Comparison of ENCODE assay signal across 9 mouse cellular contexts in genomic region chr12:25415232-25415631, GRCm38 (mm10).
DNase-seq lines count a peak whose midpoint lies in the region; ATAC-seq and TF ChIP-seq lines count a peak whose summit lies in the region.
"Had no signal": no experiment of that assay in that cellular context is flagged by ENCODE, and none has a peak within 500 bp of the region (broad histone marks: within the 10 kb centered on the region; RNA-seq: fewer than 3 reads in every experiment).

No protein-coding gene starts in this region.

- H3K36me3 ChIP-seq in midbrain, embryonic 11.5 days (ENCODE audit: control insufficient read depth, insufficient read depth, low read length) = no peaks in the 10 kb centered on the region
- H3K36me3 ChIP-seq in midbrain, embryonic 13.5 days = no peaks in the 10 kb centered on the region
- H3K36me3 ChIP-seq in heart, adult 2 months (ENCODE audit: control insufficient read depth, insufficient read depth, low read length) = no peaks in the 10 kb centered on the region
- H3K36me3 ChIP-seq in thymus, adult 2 months (ENCODE audit: control insufficient read depth, insufficient read depth, low read length) = no peaks in the 10 kb centered on the region
- H3K36me3 ChIP-seq: limb, embryonic 12.5 days had no signal

- intact Hi-C loops in heart, adult 2 months (cut with DNase I) = no loop called here

- no peaks in the 10 kb centered on the region for H3K79me2 ChIP-seq in heart, adult 2 months (replicated peaks; ENCODE audit: control insufficient read depth, insufficient read depth, low read length)

- DNase-seq in midbrain, embryonic 11.5 days (ENCODE audit: low spot score, missing footprints) = peak; percentile 89
- peak; percentile 34 for DNase-seq in ZHBTc4 (ENCODE audit: low read depth, low spot score)
- peak; percentile 21 to 27 for DNase-seq in heart, adult 2 months
- DNase-seq in lung, adult 2 months = peak; percentile 29
- DNase-seq in thymus, adult 2 months = peak; percentile 59
- no peak for DNase-seq in Muller cell, postnatal 12 days (ENCODE audit: inconsistent ontology term)
- DNase-seq in right cerebral cortex, adult 2 months (ENCODE audit: low spot score in 2 of 2) = no peak

- no peak overlapping the region for H3K4me3 ChIP-seq in midbrain, embryonic 11.5 days (ENCODE audit: low read depth, low read length)
- H3K4me3 ChIP-seq in midbrain, embryonic 13.5 days (replicated peaks) = no peak overlapping the region
- H3K4me3 ChIP-seq in heart, adult 2 months = no peak overlapping the region
- no peak overlapping the region for H3K4me3 ChIP-seq in lung, adult 2 months (replicated peaks; ENCODE audit: extremely low read depth, low read depth, low read length)
- no peak overlapping the region for H3K4me3 ChIP-seq in thymus, adult 2 months (ENCODE audit: control insufficient read depth, insufficient read depth, low read length)
- H3K4me3 ChIP-seq: limb, embryonic 12.5 days had no signal

- H3K27ac ChIP-seq in midbrain, embryonic 11.5 days (ENCODE audit: low read depth, low read length) = no peak overlapping the region
- H3K27ac ChIP-seq in midbrain, embryonic 13.5 days = no peak overlapping the region
- H3K27ac ChIP-seq in heart, adult 2 months = no peak overlapping the region
- H3K27ac ChIP-seq in thymus, adult 2 months (ENCODE audit: control insufficient read depth, insufficient read depth, low read length) = no peak overlapping the region
- H3K27ac ChIP-seq: limb, embryonic 12.5 days had no signal

- peak; percentile 63 for TF ChIP-seq CTCF in heart, adult 2 months (IDR thresholded peaks at IDR 0.05)
- TF ChIP-seq CTCF in lung, adult 2 months (IDR thresholded peaks at IDR 0.05; ENCODE audit: insufficient read depth, low read length) = peak; percentile 60
- TF ChIP-seq CTCF in thymus, adult 2 months (IDR thresholded peaks at IDR 0.05; ENCODE audit: borderline replicate concordance, control insufficient read depth, extremely low read depth, insufficient read depth, low read length, poor library complexity) = no peak

- WGBS in midbrain, embryonic 11.5 days = 21% methylated on average over 2 of the region's 2 CpGs
- 31% methylated on average over 2 of the region's 2 CpGs for WGBS in midbrain, embryonic 13.5 days
- 42% methylated on average over 2 of the region's 2 CpGs for WGBS in heart, adult 2 months
- WGBS in lung, adult 2 months = 40% methylated on average over 2 of the region's 2 CpGs
- WGBS in thymus, adult 2 months = 58% methylated on average over 2 of the region's 2 CpGs

- H3K4me2 ChIP-seq in midbrain, embryonic 11.5 days = no peak overlapping the region
- no peak overlapping the region for H3K4me2 ChIP-seq in midbrain, embryonic 13.5 days (replicated peaks)
- H3K4me2 ChIP-seq: limb, embryonic 12.5 days had no signal

- H3K9me3 ChIP-seq in midbrain, embryonic 11.5 days (ENCODE audit: control insufficient read depth, low read length) = no peaks in the 10 kb centered on the region
- 0 out of 2 replicates have a peak, but pooled peaks cover 5% of the 10 kb centered on the region for H3K9me3 ChIP-seq in midbrain, embryonic 13.5 days

- H3K4me1 ChIP-seq in midbrain, embryonic 11.5 days (ENCODE audit: control insufficient read depth, insufficient read depth, low read length) = peaks cover 13% of the 10 kb centered on the region
- peaks cover 14% of the 10 kb centered on the region for H3K4me1 ChIP-seq in midbrain, embryonic 13.5 days (replicated peaks)
- no peaks in the 10 kb centered on the region for H3K4me1 ChIP-seq in heart, adult 2 months (ENCODE audit: control insufficient read depth, insufficient read depth, low read length)
- no peaks in the 10 kb centered on the region; the same call in 1 of the 2 replicates for H3K4me1 ChIP-seq in lung, adult 2 months (ENCODE audit: control insufficient read depth, insufficient read depth, low read length)
- no peaks in the 10 kb centered on the region for H3K4me1 ChIP-seq in thymus, adult 2 months (replicated peaks; ENCODE audit: control insufficient read depth, insufficient read depth, low read length)

- no peak for TF ChIP-seq POLR2A in heart, adult 2 months (IDR thresholded peaks at IDR 0.05; ENCODE audit: insufficient read depth, low read depth, low read length)
- no peak for TF ChIP-seq POLR2A in lung, adult 2 months (IDR thresholded peaks at IDR 0.05; ENCODE audit: borderline replicate concordance, extremely low read depth, low read depth, low read length)
- TF ChIP-seq POLR2A in thymus, adult 2 months (IDR thresholded peaks at IDR 0.05; ENCODE audit: control insufficient read depth, extremely low read depth, insufficient read depth, low read length, poor library complexity) = no peak

- TF ChIP-seq EP300 in heart, adult 2 months (IDR thresholded peaks at IDR 0.05; ENCODE audit: insufficient read depth, low read depth, low read length) = no peak

- H3K9ac ChIP-seq in midbrain, embryonic 11.5 days (ENCODE audit: low read length) = no peak overlapping the region
- H3K9ac ChIP-seq in midbrain, embryonic 13.5 days (replicated peaks) = no peak overlapping the region
- no peak overlapping the region for H3K9ac ChIP-seq in heart, adult 2 months (ENCODE audit: low read depth, low read length)
- H3K9ac ChIP-seq: limb, embryonic 12.5 days had no signal

- ATAC-seq in midbrain, embryonic 11.5 days (ENCODE audit: low FRiP score) = peak; percentile 67; the same call in 1 of the 2 replicates
- no peak for ATAC-seq in midbrain, embryonic 13.5 days

- no peaks in the 10 kb centered on the region for H3K27me3 ChIP-seq in midbrain, embryonic 11.5 days (ENCODE audit: control insufficient read depth, insufficient read depth, low read length)
- no peaks in the 10 kb centered on the region for H3K27me3 ChIP-seq in midbrain, embryonic 13.5 days
- H3K27me3 ChIP-seq in heart, adult 2 months (ENCODE audit: control insufficient read depth, insufficient read depth, low read length) = no peaks in the 10 kb centered on the region
- H3K27me3 ChIP-seq in thymus, adult 2 months (ENCODE audit: control insufficient read depth, insufficient read depth, low read length) = no peaks in the 10 kb centered on the region
- H3K27me3 ChIP-seq: limb, embryonic 12.5 days had no signal

Comparison
In these comparisons a context has a peak if more than half of its experiments do, and no peak if none do; other contexts are left out.
1. DNase-seq: peak in midbrain, embryonic 11.5 days (single experiment), ZHBTc4 (single experiment), heart, adult 2 months (2 of 2), lung, adult 2 months (single experiment) and thymus, adult 2 months (single experiment); none in Muller cell, postnatal 12 days (single experiment) and right cerebral cortex, adult 2 months (0 of 2).